Mouse (Mus musculus) lung, postnatal 0 days (tissue): ENCODE measurements around the gene Haus6. TPM values are rescaled to one million over a fixed set of nuclear protein-coding genes. Genes with fewer than 3 reads are reported as not detected.
A peak's percentile ranks its signal among the peaks of the same experiment; 100 is the strongest.

Experiments
- ATAC-seq: fragments of 200-750 bp; cut with Nextera tagmentation; 2 replicates; pipeline ENCODE4 v1.8.0; 2017; ENCODE audit warnings: moderate library complexity
- DNase-seq: peaks from one replicate; pipeline ENCODE4 v3.0.0-alpha.2; 2016; ENCODE audit warnings: low spot score
- H3K27ac ChIP-seq: fragments of 300-500 bp; sonication (generic); 2 replicates; pipeline ENCODE4 v1.5.1; 2014; ENCODE audit warnings: antibody characterized with exemption, mild to moderate bottlenecking, low read length, mixed read lengths
- H3K27me3 ChIP-seq: fragments of 300-500 bp; sonication (generic); replicated peaks from 2 replicates; pipeline ENCODE4 v1.6.1; 2014; ENCODE audit warnings: low read length, mixed read lengths; ENCODE audit not compliant: insufficient read depth
- H3K36me3 ChIP-seq: fragments of 300-500 bp; sonication (generic); 2 replicates; pipeline ENCODE4 v1.6.1; 2014; ENCODE audit warnings: low read length, mixed read lengths; ENCODE audit not compliant: insufficient read depth
- H3K4me1 ChIP-seq: fragments of 300-500 bp; sonication (generic); 2 replicates; pipeline ENCODE4 v1.6.1; 2014; ENCODE audit warnings: antibody characterized with exemption, low read depth, low read length, mixed read lengths; ENCODE audit not compliant: insufficient read depth
- H3K4me2 ChIP-seq: fragments of 300-500 bp; sonication (generic); replicated peaks from 2 replicates; pipeline ENCODE4 v1.6.1; 2014; ENCODE audit warnings: low read depth, mild to moderate bottlenecking, low read length, moderate library complexity, mixed read lengths
- H3K4me3 ChIP-seq: fragments of 300-500 bp; sonication (generic); 2 replicates; pipeline ENCODE4 v1.5.1; 2014; ENCODE audit warnings: low read depth, low read length
- H3K9ac ChIP-seq: fragments of 300-500 bp; sonication (generic); replicated peaks from 2 replicates; pipeline ENCODE4 v1.6.1; 2014; ENCODE audit warnings: low read depth, mild to moderate bottlenecking
- H3K9me3 ChIP-seq: fragments of 300-500 bp; sonication (generic); 2 replicates; pipeline ENCODE4 v1.6.1; 2016; ENCODE audit warnings: low read length, mixed read lengths
- CTCF ChIP-seq: IDR thresholded peaks from 2 replicates; pipeline ENCODE4 v1.5.1; 2016; ENCODE audit warnings: antibody characterized with exemption, mild to moderate bottlenecking
- EP300 ChIP-seq: IDR thresholded peaks from 2 replicates; pipeline ENCODE4 v1.6.1; 2016; ENCODE audit warnings: antibody characterized with exemption, mild to moderate bottlenecking, control low read depth
- WGBS: fragments of 180-500 bp; shearing (Covaris S2); extraction: QIAGEN DNeasy Blood & Tissue Kit; methylation state at CpG from one replicate; pipeline ENCODE4 v1.1.7; 2014; 5-methylcytosine and 5-hydroxymethylcytosine counted together
- polyA plus RNA-seq: library from polyadenylated mRNA; unstranded; fragments of >200 nt; fragmentation: Nextera tagmentation; extraction: Ambion mirVana; gene quantifications from 2 replicates; pipeline ENCODE4 v1.2.1, GENCODE M21; 2015

The Haus6 gene
- polyA plus RNA-seq, 1 experiment from 2014 or later = 4.7 TPM

- no peak overlapping the region for H3K4me2 ChIP-seq
- TF ChIP-seq EP300 (no peak), CTCF (peak; percentile 70)
- H3K36me3 ChIP-seq = no peaks in the 10 kb centered on the region
- ATAC-seq = no peak
- no peaks in the 10 kb centered on the region for H3K4me1 ChIP-seq
- H3K9ac ChIP-seq = no peak overlapping the region
- H3K9me3 ChIP-seq = no peaks in the 10 kb centered on the region
- H3K27ac ChIP-seq = no peak overlapping the region
- 42% methylated on average over 4 of the region's 4 CpGs for WGBS
- H3K4me3 ChIP-seq = no peak overlapping the region
- peak; percentile 67 for DNase-seq
- H3K27me3 ChIP-seq = no peaks in the 10 kb centered on the region
These were observed 73.9 kb downstream of the Haus6 start for GRCm38 (mm10) chr4:86537972-86538371.

- DNase-seq (no peak), ATAC-seq (no peak)
- WGBS = 58% methylated on average over 5 of the region's 5 CpGs
- Histone ChIP-seq H3K4me1 (no peaks in the 10 kb centered on the region), H3K4me2 (no peak overlapping the region), H3K4me3 (no peak overlapping the region), H3K27ac (no peak overlapping the region), H3K9me3 (no peaks in the 10 kb centered on the region), H3K9ac (no peak overlapping the region), H3K27me3 (no peaks in the 10 kb centered on the region), H3K36me3 (no peaks in the 10 kb centered on the region)
- TF ChIP-seq CTCF (no peak), EP300 (no peak)
These were observed 77.8 kb downstream of the Haus6 start for GRCm38 (mm10) chr4:86534091-86534481.

GRCm38 (mm10) chr4:86533406-86534090, 78.3 kb downstream of the Haus6 start:
- Histone ChIP-seq H3K27ac (no peak overlapping the region), H3K36me3 (no peaks in the 10 kb centered on the region), H3K27me3 (no peaks in the 10 kb centered on the region), H3K4me2 (no peak overlapping the region), H3K9ac (no peak overlapping the region), H3K9me3 (no peaks in the 10 kb centered on the region), H3K4me3 (no peak overlapping the region), H3K4me1 (no peaks in the 10 kb centered on the region)
- WGBS = 65% methylated on average over 8 of the region's 8 CpGs
- DNase-seq (peak; percentile 17), ATAC-seq (no peak)
- TF ChIP-seq EP300 = no peak
- TF ChIP-seq CTCF = no peak

- Histone ChIP-seq H3K4me1 (no peaks in the 10 kb centered on the region), H3K4me3 (no peak overlapping the region), H3K36me3 (no peaks in the 10 kb centered on the region), H3K27me3 (no peaks in the 10 kb centered on the region), H3K9me3 (no peaks in the 10 kb centered on the region), H3K27ac (no peak overlapping the region), H3K4me2 (no peak overlapping the region), H3K9ac (no peak overlapping the region)
- 69% methylated on average over 6 of the region's 6 CpGs for WGBS
- no peak for TF ChIP-seq EP300
- TF ChIP-seq CTCF = no peak
- no peak for ATAC-seq
- DNase-seq = no peak
These were observed 82.7 kb downstream of the Haus6 start for GRCm38 (mm10) chr4:86529161-86529560.

Other genes starting within 250 kb of the Haus6 start
- 0.06 TPM in 1 of 2 replicates, not detected in the other for gene Saxo1, start 53.7 kb downstream of the Haus6 start, polyA plus RNA-seq
- gene Rraga, start 36.4 kb downstream of the Haus6 start, polyA plus RNA-seq = 57.3 and 60.0 TPM in 2 replicates
- 220 and 252 TPM in 2 replicates for gene Plin2, start 58.0 kb upstream of the Haus6 start, polyA plus RNA-seq
- 3.6 and 5.3 TPM in 2 replicates for gene Dennd4c, start 136.5 kb upstream of the Haus6 start, polyA plus RNA-seq
- 491 and 498 TPM in 2 replicates for gene Rps6, start 245.4 kb upstream of the Haus6 start, polyA plus RNA-seq